Mouse (Mus musculus): ENCODE measurements around the gene Serpinb9b. TPM values are rescaled to one million over a fixed set of nuclear protein-coding genes. Genes with fewer than 3 reads are reported as not detected.

Gene Serpinb9b
- polyA plus RNA-seq, 1 experiment = 0.14 TPM

DNA sequence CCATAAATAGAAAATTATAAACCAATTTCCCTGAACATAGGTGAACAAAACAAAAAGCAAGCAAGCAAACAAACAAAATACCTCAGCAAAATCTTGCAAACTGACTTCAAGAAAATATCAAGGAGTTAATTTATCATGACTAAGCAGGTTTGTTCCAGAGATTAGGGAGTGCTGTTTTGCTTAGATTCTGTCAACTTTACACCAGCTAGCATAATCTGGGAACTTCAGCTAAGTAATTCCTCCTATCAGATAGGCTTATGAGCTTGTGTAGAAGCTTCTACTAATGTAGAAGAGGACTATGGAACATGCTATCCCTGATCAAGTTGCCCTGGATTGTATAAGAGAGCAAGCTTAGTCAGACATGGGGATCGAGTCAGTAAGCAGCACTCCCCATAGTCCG is 20.0 kb downstream of the Serpinb9b start:
- no peak for DNase-seq (ENCODE audit: low read depth)

DNA sequence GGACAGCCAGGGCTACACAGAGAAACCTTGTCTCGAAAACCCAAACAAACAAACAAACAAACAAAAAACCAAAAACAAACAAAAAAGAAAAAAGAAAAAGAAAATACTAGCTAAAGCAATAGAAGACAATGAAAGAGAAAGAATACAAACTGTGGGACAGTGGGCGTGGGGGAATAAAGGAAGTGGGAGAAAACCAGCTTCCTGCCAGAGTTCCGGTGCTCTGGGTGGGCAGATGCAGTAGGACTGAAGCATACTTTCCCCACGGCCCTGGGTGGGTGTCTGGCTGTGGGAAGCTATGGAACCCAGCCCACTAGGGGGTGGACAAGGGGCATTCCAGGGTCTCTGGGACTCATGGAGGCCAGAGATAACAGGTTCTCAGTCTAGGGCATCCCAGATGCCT is 21.0 kb downstream of the Serpinb9b start:
- DNase-seq (ENCODE audit: low read depth) = no peak

- no peak for DNase-seq (ENCODE audit: low read depth)
Observed at GRCm38 (mm10) chr13:33051697-33052096, 24.5 kb downstream of the Serpinb9b start.

DNA sequence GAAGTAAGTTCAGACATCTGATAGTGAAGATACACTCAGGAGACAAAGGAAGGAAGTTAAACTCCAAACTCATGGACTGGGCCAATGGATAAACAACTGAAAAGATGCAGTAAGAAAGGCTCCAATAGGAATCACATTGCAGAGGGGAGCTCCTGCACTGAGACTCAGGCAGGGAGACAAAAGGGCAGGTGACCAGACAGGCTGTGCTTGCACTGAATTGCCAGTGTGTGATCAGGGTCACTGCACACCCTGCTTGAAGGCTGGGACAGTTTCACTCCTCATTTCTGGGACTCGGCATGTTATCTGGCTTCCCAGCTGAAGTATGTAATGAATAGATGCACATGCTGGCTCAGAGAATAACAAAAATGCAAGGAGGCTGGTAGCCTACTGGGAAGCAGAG is 35.8 kb downstream of the Serpinb9b start:
- no peak for DNase-seq (ENCODE audit: low read depth)

- no peak for DNase-seq (ENCODE audit: low read depth)
Observed at GRCm38 (mm10) chr13:33067387-33067977, 40.3 kb downstream of the Serpinb9b start.

- DNase-seq (ENCODE audit: low read depth) = no peak
Observed at GRCm38 (mm10) chr13:33068164-33068563, 40.9 kb downstream of the Serpinb9b start.

GRCm38 (mm10) chr13:33071776-33072175 is 44.6 kb downstream of the Serpinb9b start:
- DNase-seq (ENCODE audit: low read depth) = no peak

- no peak for DNase-seq (ENCODE audit: low read depth)
Observed at GRCm38 (mm10) chr13:33074029-33074428, 46.8 kb downstream of the Serpinb9b start.

DNA sequence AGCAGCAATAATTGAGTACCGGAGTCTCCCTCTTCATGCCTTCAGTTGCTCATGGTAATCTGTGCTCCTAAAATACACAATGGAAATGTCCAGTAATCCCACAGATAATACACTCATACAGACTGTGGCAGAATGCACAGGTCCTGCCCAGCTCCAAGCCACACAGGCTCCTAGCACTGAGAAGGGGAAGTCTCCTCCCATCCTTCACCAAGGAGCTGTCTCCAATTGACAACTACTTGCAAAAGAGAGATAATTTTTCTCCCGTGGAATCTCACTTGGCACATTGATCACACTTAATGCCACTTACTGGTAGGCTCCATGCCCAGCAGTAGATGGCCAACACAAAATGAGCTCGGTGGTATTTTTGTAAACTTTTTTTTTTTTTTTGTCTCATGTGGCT is 49.0 kb downstream of the Serpinb9b start:
- DNase-seq (ENCODE audit: low read depth) = no peak

DNA sequence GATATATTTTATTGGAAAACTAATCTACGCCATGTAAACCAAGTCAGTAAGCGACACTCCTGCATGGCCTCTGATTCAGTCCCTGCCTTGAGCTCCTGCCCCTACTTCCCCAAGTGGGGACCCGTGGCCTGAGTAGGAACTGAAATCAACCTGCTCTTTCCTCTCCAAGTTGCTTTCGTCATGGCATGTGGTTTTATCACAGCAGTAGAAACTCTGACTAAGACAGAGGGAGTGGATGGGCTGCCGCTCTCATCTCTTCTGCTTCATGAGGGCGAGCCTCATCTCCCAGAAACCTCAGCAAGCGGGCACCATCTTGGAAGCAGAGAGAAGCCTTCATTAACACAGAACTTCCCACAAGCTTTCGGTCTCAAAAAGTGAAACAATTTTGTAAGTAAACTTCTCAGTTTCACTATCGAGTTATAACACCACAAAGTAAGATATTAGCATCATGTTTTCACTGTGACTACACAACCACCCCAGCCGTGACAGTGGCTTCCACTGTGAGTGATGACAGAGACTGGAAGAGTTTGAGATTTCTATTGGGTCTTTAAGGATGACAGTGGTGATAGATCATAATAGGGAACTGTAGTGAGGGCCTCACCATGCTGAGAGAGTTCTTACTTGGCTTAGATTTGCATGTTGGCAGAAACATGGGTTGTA is 49.9 kb downstream of the Serpinb9b start:
- DNase-seq (ENCODE audit: low read depth) = no peak

- no peak for DNase-seq (ENCODE audit: low read depth)
Observed at GRCm38 (mm10) chr13:33078056-33078705, 51.0 kb downstream of the Serpinb9b start, which contains the start of gene Serpinb1b. Gene Serpinb1b (plus strand): TSS chr13:33078575.

- no peak for DNase-seq (ENCODE audit: low read depth)
Observed at GRCm38 (mm10) chr13:33079391-33079790, 52.2 kb downstream of the Serpinb9b start.

GRCm38 (mm10) chr13:33080356-33080755 is 53.1 kb downstream of the Serpinb9b start:
- DNase-seq (ENCODE audit: low read depth) = no peak

DNA sequence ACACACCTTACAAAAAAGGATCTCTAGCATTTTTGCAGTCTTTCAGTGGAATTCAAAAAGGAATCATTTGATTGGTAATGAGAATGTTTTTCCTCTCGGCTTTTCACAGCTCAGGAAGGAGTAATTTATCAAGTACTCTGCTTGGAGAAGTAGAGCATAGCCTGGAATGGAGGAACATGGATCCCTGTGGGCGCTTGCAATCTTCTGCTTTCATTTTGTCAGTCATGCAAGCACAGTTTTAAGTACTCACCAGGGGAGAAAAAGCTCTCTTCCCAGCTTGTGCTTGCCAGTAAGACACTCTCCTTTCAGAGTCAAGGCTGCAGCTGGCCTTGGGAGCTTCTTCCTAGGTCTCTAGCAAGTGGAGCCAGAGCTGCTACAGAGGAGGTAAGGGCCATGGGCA is 56.6 kb downstream of the Serpinb9b start:
- no peak for DNase-seq (ENCODE audit: low read depth)

DNA sequence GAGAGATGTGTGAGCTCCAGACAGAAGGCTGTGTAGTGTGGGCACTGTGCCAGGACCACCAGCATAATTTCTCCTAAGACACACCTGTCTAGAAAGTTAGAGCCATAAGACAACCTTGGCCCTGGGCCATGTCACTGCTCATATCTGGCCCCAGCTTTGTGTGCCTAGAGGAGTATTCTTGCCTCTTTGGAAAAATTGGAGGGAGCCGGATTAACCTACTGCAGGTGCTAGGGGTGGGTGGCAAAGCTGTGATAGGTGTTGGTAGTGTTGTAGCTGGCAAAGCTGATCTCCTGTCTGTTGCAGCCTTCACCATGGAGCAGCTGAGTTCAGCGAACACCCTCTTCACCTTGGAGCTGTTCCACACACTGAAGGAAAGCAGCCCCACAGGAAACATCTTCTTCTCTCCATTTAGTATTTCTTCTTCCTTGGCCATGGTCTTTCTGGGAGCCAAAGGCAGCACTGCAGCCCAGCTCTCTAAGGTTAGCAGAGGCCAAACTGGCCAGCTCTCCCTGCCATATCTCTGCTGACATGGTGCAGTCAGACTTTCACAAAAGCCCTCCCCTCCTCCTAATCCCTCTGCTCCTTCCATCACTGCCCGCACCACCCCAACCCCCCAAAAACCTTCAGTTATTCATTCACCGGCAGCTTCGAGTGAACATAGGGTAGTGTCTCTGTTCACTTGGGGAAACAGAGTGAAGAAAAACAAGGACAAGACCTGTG is 57.9 kb downstream of the Serpinb9b start:
- no peak for DNase-seq (ENCODE audit: low read depth)

DNA sequence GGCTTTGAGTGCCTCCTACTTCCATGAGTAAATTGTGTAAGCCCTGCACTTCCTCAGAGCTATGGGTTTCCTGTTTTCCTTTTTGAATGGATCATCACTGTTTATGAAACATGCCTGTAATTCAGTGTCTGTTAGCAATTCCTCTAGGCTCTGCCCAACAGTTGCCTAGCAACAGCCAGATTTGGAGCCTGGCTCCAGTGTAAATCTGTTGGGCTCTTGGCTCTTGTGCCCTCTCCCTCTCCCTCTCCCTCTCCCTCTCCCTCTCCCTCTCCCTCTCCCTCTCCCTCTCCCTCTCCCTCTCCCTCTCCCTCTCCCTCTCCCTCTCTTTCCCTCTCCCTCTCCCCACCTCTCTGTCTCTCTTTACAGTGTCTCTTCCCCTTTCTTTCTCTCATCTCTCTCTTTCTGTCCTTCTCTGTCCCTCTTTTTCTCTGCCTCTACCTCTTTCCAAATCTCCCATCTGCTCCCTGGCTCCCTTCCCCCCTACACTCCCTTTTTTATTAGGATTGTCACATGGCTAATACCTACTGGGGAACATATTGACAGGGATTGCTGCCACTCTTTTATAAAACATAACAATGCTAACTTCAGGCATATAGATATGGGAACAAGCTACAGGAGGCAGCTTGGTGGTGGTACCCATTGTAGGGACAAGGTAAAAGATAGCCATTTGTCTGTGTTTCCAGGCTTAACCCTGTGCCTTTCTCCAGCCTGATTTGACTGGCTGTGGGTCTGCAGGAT is 58.6 kb downstream of the Serpinb9b start:
- no peak for DNase-seq (ENCODE audit: low read depth)

DNA sequence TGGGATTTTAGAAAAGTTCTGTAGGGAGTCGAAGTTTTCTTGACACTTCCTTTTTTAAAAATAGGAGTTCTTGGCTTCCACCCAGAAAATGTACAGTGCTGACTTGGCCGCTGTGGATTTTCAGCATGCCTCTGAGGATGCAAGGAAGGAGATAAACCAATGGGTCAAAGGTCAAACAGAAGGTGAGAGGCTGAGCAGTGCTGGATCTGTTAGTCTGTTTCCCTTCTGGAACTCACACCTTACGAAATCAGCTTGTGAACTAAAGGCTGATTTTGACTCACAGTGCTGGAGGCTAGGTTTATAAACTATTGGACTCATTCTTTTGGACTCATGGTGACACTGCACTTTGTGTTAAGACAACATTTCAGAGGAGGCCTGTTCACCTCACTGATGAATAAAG is 62.4 kb downstream of the Serpinb9b start:
- DNase-seq (ENCODE audit: low read depth) = no peak

GRCm38 (mm10) chr13:33090546-33090945 is 63.3 kb downstream of the Serpinb9b start:
- DNase-seq (ENCODE audit: low read depth) = no peak

DNA sequence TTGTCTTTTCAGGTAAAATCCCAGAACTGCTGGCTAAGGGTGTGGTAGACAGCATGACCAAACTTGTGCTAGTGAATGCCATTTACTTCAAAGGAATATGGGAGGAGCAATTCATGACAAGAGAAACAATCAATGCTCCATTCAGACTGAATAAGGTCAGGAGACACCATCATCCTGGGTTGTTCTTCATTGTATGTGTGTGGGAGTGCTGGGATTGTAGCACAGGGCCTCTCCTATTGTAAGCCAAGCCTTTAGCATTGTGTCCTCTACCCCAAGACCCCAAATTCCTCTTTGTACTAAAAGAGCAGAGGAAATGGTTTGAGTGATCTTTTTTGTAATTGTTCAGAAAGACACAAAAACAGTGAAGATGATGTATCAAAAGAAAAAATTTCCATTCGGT is 64.1 kb downstream of the Serpinb9b start:
- DNase-seq (ENCODE audit: low read depth) = no peak

Data from gonadal fat pad, adult 2 months (tissue).